Mouse (Mus musculus) neural tube, embryonic 14.5 days (tissue): Measurements from ENCODE around the gene Lrch1. TPM values are rescaled to one million over a fixed set of nuclear protein-coding genes. Genes with fewer than 3 reads are reported as not detected.

Experiments used
- ATAC-seq: fragments of 200-750 bp; cut with Nextera tagmentation; 2 replicates; pipeline ENCODE4 v1.8.0; 2017; ENCODE audit warnings: low read depth, mild to moderate bottlenecking, moderate TSS enrichment, moderate library complexity
- H3K27ac ChIP-seq: fragments of 300-500 bp; sonication (generic); 2 replicates; pipeline ENCODE4 v1.5.1; 2014; ENCODE audit warnings: low read depth, mild to moderate bottlenecking, control low read depth, low read length, moderate library complexity, mixed read lengths
- H3K27me3 ChIP-seq: fragments of 300-500 bp; sonication (generic); 2 replicates; pipeline ENCODE4 v1.6.1; 2014; ENCODE audit warnings: low read length; ENCODE audit not compliant: control insufficient read depth, insufficient read depth
- H3K36me3 ChIP-seq: fragments of 300-500 bp; sonication (generic); 2 replicates; pipeline ENCODE4 v1.6.1; 2014; ENCODE audit warnings: low read length, mixed read lengths; ENCODE audit not compliant: control insufficient read depth, insufficient read depth
- H3K4me1 ChIP-seq: fragments of 300-500 bp; sonication (generic); 2 replicates; pipeline ENCODE4 v1.6.1; 2014; ENCODE audit warnings: low read length; ENCODE audit not compliant: control insufficient read depth, insufficient read depth
- H3K4me2 ChIP-seq: fragments of 300-500 bp; sonication (generic); 2 replicates; pipeline ENCODE4 v1.6.1; 2014; ENCODE audit warnings: mild to moderate bottlenecking, low read depth, low read length, control low read depth
- H3K4me3 ChIP-seq: fragments of 300-500 bp; sonication (generic); 2 replicates; pipeline ENCODE4 v1.5.1; 2014; ENCODE audit warnings: low read depth, low read length, control low read depth, mixed read lengths
- H3K9ac ChIP-seq: fragments of 300-500 bp; sonication (generic); replicated peaks from 2 replicates; pipeline ENCODE4 v1.6.1; 2014; ENCODE audit warnings: low read depth, mild to moderate bottlenecking, control low read depth, low read length, mixed read lengths
- H3K9me3 ChIP-seq: fragments of 300-500 bp; sonication (generic); 2 replicates; pipeline ENCODE4 v1.6.1; 2016; ENCODE audit warnings: low read length; ENCODE audit not compliant: control insufficient read depth
- WGBS: fragments of 180-500 bp; shearing (Covaris S2); extraction: QIAGEN DNeasy Blood & Tissue Kit; methylation state at CpG from one replicate; pipeline ENCODE4 v1.1.7; 2014; 5-methylcytosine and 5-hydroxymethylcytosine counted together
- polyA plus RNA-seq: library from polyadenylated mRNA; unstranded; fragments of >200 nt; fragmentation: Nextera tagmentation; extraction: Ambion mirVana; gene quantifications from 2 replicates; pipeline ENCODE4 v1.2.1, GENCODE M21; 2014

Gene Lrch1
- polyA plus RNA-seq, 1 experiment from 2014 or later = 21.7 TPM

DNA sequence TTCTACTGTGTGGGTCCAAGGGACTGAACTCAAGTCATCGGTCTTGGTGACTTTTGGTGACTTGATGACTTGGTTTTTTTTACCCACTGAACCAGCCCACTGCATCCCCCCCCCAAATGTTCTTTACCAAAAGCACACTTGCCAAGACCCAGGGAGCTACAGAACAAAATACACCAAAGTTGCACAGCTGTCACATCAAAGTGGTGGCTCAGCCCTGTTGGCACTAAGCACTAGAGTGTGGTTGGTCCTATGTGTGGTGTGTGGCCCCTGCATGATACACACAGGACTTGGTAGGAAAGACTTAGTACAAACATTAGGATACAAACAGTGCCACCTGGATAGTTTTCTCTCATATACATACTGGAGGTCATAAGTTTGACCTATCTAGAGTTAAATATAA lies 113.5 kb downstream of the Lrch1 start:
- Histone ChIP-seq H3K9me3 (no peaks in the 10 kb centered on the region), H3K4me2 (no peak overlapping the region), H3K4me3 (no peak overlapping the region), H3K9ac (no peak overlapping the region), H3K4me1 (no peaks in the 10 kb centered on the region), H3K27ac (no peak overlapping the region), H3K36me3 (no peaks in the 10 kb centered on the region), H3K27me3 (no peaks in the 10 kb centered on the region)
- 100% methylated on average over 1 of the region's 1 CpGs for WGBS
- no peak for ATAC-seq

DNA sequence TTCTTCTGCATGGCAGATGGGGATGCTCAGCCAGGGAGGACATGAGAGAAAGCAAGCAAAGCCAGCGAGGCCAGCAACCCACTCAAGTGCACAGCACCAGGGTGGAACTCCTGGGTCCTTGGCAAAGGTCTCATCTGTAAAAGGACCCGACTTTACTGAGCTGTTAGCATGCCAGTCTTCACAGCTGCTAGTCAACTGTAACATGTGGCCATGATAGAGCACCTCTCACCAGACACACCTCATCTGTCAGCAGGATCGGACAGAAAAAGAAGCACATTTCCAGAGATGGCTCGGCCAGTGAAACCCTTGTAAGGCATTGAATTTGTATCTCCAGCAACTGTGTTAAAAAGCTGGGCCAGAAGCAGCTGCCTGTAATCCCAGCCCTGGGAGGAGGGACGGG lies 116.0 kb downstream of the Lrch1 start:
- Histone ChIP-seq H3K27me3 (no peaks in the 10 kb centered on the region), H3K9ac (no peak overlapping the region), H3K27ac (no peak overlapping the region), H3K4me3 (no peak overlapping the region), H3K4me2 (no peak overlapping the region), H3K9me3 (no peaks in the 10 kb centered on the region), H3K36me3 (no peaks in the 10 kb centered on the region), H3K4me1 (no peaks in the 10 kb centered on the region)
- WGBS = 77% methylated on average over 5 of the region's 5 CpGs
- no peak for ATAC-seq

DNA sequence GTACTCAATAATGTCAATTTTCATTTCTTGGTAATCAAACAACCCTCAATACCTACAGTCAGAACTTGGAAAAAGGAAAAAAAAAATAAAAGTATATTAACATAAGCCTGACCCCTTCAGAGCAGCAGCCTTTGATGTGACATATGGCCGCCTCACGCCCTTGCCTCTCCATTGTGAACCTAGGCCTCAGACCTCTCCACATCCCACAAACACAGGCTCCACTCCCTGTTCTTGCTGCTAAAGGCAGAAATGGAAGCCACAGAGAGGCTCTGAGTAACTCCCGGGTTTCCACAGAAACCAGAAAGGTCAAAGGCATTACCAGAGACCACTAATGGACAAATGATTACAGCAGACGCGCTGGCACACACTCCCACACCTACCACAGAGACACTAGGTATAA lies 116.6 kb downstream of the Lrch1 start:
- no peak for ATAC-seq
- no peak overlapping the region for H3K4me2 ChIP-seq
- H3K36me3 ChIP-seq = no peaks in the 10 kb centered on the region
- no peak overlapping the region for H3K4me3 ChIP-seq
- no peak overlapping the region for H3K9ac ChIP-seq
- H3K27me3 ChIP-seq = no peaks in the 10 kb centered on the region
- no peaks in the 10 kb centered on the region for H3K4me1 ChIP-seq
- no peaks in the 10 kb centered on the region for H3K9me3 ChIP-seq
- WGBS = 68% methylated on average over 5 of the region's 5 CpGs
- H3K27ac ChIP-seq = no peak overlapping the region

DNA sequence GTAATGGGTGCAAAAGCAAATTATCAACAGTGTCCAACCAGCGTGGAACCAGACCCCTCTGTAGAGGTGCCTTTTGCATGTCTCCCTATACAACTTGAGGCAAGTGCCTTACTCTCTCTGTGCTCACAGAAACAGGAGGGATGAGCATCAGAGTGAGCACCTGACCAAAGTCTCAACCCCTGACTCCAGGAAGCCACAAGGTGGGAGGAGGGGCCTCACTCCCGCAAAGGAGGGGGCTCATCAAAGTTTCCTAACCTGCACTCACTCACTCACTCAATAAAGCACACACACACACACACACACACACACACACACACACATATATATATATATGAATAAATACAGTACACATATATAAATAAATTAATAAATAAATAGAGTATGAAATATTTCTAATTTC lies 117.1 kb downstream of the Lrch1 start:
- H3K4me2 ChIP-seq = no peak overlapping the region
- H3K9me3 ChIP-seq = no peaks in the 10 kb centered on the region
- no peaks in the 10 kb centered on the region for H3K36me3 ChIP-seq
- H3K4me3 ChIP-seq = no peak overlapping the region
- ATAC-seq = no peak
- no peak overlapping the region for H3K27ac ChIP-seq
- H3K4me1 ChIP-seq = no peaks in the 10 kb centered on the region
- no peaks in the 10 kb centered on the region for H3K27me3 ChIP-seq
- 84% methylated on average over 2 of the region's 2 CpGs for WGBS
- H3K9ac ChIP-seq = no peak overlapping the region

- WGBS = 92% methylated on average over 7 of the region's 7 CpGs
- ATAC-seq = no peak
- no peak overlapping the region for H3K9ac ChIP-seq
- H3K36me3 ChIP-seq = peaks cover 3% of the 10 kb centered on the region; the same call in 1 of the 2 replicates
- H3K27ac ChIP-seq = no peak overlapping the region
- H3K9me3 ChIP-seq = no peaks in the 10 kb centered on the region
- H3K4me1 ChIP-seq = no peaks in the 10 kb centered on the region
- no peaks in the 10 kb centered on the region for H3K27me3 ChIP-seq
- H3K4me3 ChIP-seq = no peak overlapping the region
- no peak overlapping the region for H3K4me2 ChIP-seq
Observed at GRCm38 (mm10) chr14:74822757-74823680, 124.7 kb downstream of the Lrch1 start.

- Histone ChIP-seq H3K36me3 (peaks cover 3% of the 10 kb centered on the region; the same call in 1 of the 2 replicates), H3K4me2 (no peak overlapping the region), H3K4me3 (no peak overlapping the region), H3K27ac (no peak overlapping the region), H3K9me3 (no peaks in the 10 kb centered on the region), H3K9ac (no peak overlapping the region), H3K27me3 (no peaks in the 10 kb centered on the region), H3K4me1 (no peaks in the 10 kb centered on the region)
- 68% methylated on average over 2 of the region's 2 CpGs for WGBS
- ATAC-seq = no peak
Observed at GRCm38 (mm10) chr14:74822048-74822447, 125.6 kb downstream of the Lrch1 start.

- H3K27me3 ChIP-seq = no peaks in the 10 kb centered on the region
- 80% methylated on average over 11 of the region's 11 CpGs for WGBS
- H3K9me3 ChIP-seq = no peaks in the 10 kb centered on the region
- no peak overlapping the region for H3K9ac ChIP-seq
- ATAC-seq = no peak
- H3K27ac ChIP-seq = no peak overlapping the region
- H3K36me3 ChIP-seq = peaks cover 3% of the 10 kb centered on the region; the same call in 1 of the 2 replicates
- H3K4me1 ChIP-seq = no peaks in the 10 kb centered on the region
- no peak overlapping the region for H3K4me2 ChIP-seq
- H3K4me3 ChIP-seq = no peak overlapping the region
Observed at GRCm38 (mm10) chr14:74820180-74820813, 127.4 kb downstream of the Lrch1 start.

DNA sequence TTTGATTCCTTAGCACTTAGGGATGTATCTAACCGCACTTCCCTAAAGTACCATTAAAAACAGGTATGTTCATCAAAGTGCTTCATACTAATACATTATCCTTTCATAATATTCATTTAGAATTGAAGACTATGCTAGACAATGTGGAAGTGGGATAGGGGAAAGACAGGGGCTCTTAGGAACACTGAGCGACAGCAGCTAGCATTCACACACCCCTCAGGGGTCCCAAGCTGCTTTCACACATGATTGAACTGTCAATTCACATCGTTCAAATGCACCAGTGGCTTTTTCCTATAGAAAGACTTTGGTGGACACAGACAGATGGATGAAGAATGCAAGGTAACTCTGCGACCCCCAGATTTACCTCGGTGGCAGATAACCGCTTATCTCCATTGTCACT lies 131.0 kb downstream of the Lrch1 start:
- no peak for ATAC-seq
- Histone ChIP-seq H3K27ac (no peak overlapping the region), H3K36me3 (peaks cover 3% of the 10 kb centered on the region; the same call in 1 of the 2 replicates), H3K4me2 (no peak overlapping the region), H3K9ac (no peak overlapping the region), H3K9me3 (no peaks in the 10 kb centered on the region), H3K27me3 (no peaks in the 10 kb centered on the region), H3K4me3 (no peak overlapping the region), H3K4me1 (no peaks in the 10 kb centered on the region)
- WGBS = 52% methylated on average over 6 of the region's 6 CpGs
